Mouse (Mus musculus) neural tube, embryonic 12.5 days (tissue): Measurements from ENCODE around the gene Klhl10. TPM values are rescaled to one million over a fixed set of nuclear protein-coding genes. Genes with fewer than 3 reads are reported as not detected.

Experiments used
- ATAC-seq: fragments of 200-750 bp; cut with Nextera tagmentation; 2 replicates; pipeline ENCODE4 v1.8.0; 2017; ENCODE audit warnings: low read depth, mild to moderate bottlenecking, moderate TSS enrichment, moderate library complexity; ENCODE audit not compliant: low FRiP score
- H3K27ac ChIP-seq: fragments of 300-500 bp; sonication (generic); 2 replicates; pipeline ENCODE4 v1.5.1; 2016
- H3K27me3 ChIP-seq: fragments of 300-500 bp; sonication (generic); replicated peaks from 2 replicates; pipeline ENCODE4 v1.6.1; 2016; ENCODE audit warnings: mild to moderate bottlenecking
- H3K36me3 ChIP-seq: fragments of 300-500 bp; sonication (generic); 2 replicates; pipeline ENCODE4 v1.6.1; 2016; ENCODE audit warnings: mild to moderate bottlenecking
- H3K4me1 ChIP-seq: fragments of 300-500 bp; sonication (generic); 2 replicates; pipeline ENCODE4 v1.6.1; 2016
- H3K4me2 ChIP-seq: fragments of 300-500 bp; sonication (generic); replicated peaks from 2 replicates; pipeline ENCODE4 v1.6.1; 2016; ENCODE audit warnings: mild to moderate bottlenecking
- H3K4me3 ChIP-seq: fragments of 300-500 bp; sonication (generic); 2 replicates; pipeline ENCODE4 v1.5.1; 2016
- H3K9ac ChIP-seq: fragments of 300-500 bp; sonication (generic); 2 replicates; pipeline ENCODE4 v1.6.1; 2016; ENCODE audit warnings: mild to moderate bottlenecking
- H3K9me3 ChIP-seq: fragments of 300-500 bp; sonication (generic); 2 replicates; pipeline ENCODE4 v1.6.1; 2016; ENCODE audit warnings: mild to moderate bottlenecking
- WGBS: fragments of 180-500 bp; shearing (Covaris S2); methylation state at CpG from one replicate; pipeline ENCODE4 v1.1.7; 2016; 5-methylcytosine and 5-hydroxymethylcytosine counted together
- polyA plus RNA-seq: library from polyadenylated mRNA; unstranded; fragments of >200 nt; fragmentation: Nextera tagmentation; extraction: Ambion mirVana; gene quantifications from 2 replicates; pipeline ENCODE4 v1.2.1, GENCODE M21; 2016

Gene Klhl10
- 0.76 and 1.1 TPM in 2 replicates for polyA plus RNA-seq

DNA sequence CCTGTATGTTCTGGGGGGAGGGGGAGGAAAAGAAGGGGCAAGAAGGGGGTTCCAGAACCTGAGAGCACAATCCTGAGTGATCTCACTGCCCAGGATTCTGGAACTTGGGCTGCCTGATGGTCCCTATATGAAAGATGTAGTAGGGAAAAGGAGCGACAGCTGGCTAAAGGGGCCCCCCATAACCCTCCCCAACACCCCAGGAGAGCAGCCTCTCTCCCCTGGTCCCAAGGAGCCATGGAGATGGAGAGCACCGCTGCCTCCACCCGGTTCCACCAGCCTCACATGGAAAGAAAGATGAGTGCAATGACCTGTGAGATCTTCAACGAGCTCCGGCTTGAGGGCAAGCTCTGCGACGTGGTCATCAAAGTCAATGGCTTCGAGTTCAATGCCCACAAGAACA, at the start of gene Klhl10, which contains the start of gene Nt5c3b:
Gene Klhl10, plus strand, starts transcription at position 121 of the 400 bp plus-strand sequence.
Gene Nt5c3b, minus strand, starts transcription at position 12 of the 400 bp plus-strand sequence.
- peaks cover 12% of the 10 kb centered on the region for H3K4me1 ChIP-seq
- no peak for ATAC-seq
- H3K9me3 ChIP-seq = no peaks in the 10 kb centered on the region
- no peaks in the 10 kb centered on the region for H3K27me3 ChIP-seq
- H3K4me2 ChIP-seq = peak within 1 kb of the TSS; percentile 81
- H3K36me3 ChIP-seq = peaks cover 6% of the 10 kb centered on the region
- 89% methylated on average over 8 of the region's 8 CpGs for WGBS
- H3K4me3 ChIP-seq = peak within 1 kb of the TSS; percentile 72
- H3K9ac ChIP-seq = peak within 1 kb of the TSS; percentile 92
- H3K27ac ChIP-seq = no peak within 1 kb of the TSS

DNA sequence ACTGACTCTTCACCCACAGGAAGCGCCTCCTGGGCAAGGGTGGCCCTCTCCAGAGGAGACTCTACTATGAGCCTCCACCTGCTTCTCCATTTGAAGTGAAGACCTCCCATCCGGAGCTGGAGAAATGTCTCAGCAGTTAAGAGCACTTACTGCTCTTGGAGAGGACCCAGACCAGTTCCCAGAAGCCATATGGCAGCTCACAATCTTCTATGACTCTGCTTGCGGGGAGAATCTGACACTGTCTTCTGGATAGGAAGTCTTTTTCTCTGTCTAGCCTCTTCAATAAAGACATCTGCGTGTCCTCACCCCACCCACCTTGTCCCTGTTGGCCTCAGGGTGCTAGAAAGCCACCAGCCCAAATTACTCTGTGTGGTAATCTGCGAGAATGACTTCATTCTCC, 48.8 kb upstream of the Klhl10 start:
- H3K4me3 ChIP-seq = no peak overlapping the region
- no peak for ATAC-seq
- H3K36me3 ChIP-seq = no peaks in the 10 kb centered on the region
- 79% methylated on average over 5 of the region's 5 CpGs for WGBS
- no peaks in the 10 kb centered on the region for H3K9me3 ChIP-seq
- H3K4me2 ChIP-seq = no peak overlapping the region
- peaks cover 44% of the 10 kb centered on the region for H3K4me1 ChIP-seq
- H3K27ac ChIP-seq = no peak overlapping the region
- H3K27me3 ChIP-seq = peaks cover 25% of the 10 kb centered on the region
- no peak overlapping the region for H3K9ac ChIP-seq

DNA sequence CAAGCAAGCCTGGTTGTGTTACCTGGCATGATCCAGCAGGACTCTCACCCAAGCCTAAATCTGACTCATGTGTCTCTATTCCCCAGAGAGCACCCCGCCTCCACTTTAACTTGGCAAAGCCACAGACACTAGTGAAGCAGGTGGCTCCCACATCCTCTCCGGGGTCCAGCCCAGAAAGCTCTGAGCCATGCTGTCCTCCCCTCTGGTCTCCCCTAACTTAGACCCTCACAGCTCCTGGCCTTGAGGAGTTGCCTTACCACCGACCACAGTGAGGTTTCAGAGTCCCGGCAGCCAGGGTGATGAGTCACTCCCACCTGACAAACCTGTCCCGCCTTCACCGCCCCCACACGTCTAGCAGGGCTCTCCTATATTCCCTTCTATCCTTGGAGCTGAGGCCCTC, 48.0 kb upstream of the Klhl10 start:
- peaks cover 38% of the 10 kb centered on the region for H3K4me1 ChIP-seq
- peaks cover 25% of the 10 kb centered on the region for H3K27me3 ChIP-seq
- no peak for ATAC-seq
- H3K36me3 ChIP-seq = no peaks in the 10 kb centered on the region
- no peaks in the 10 kb centered on the region for H3K9me3 ChIP-seq
- H3K27ac ChIP-seq = no peak overlapping the region
- 78% methylated on average over 7 of the region's 7 CpGs for WGBS
- no peak overlapping the region for H3K4me2 ChIP-seq
- H3K4me3 ChIP-seq = no peak overlapping the region
- H3K9ac ChIP-seq = no peak overlapping the region

DNA sequence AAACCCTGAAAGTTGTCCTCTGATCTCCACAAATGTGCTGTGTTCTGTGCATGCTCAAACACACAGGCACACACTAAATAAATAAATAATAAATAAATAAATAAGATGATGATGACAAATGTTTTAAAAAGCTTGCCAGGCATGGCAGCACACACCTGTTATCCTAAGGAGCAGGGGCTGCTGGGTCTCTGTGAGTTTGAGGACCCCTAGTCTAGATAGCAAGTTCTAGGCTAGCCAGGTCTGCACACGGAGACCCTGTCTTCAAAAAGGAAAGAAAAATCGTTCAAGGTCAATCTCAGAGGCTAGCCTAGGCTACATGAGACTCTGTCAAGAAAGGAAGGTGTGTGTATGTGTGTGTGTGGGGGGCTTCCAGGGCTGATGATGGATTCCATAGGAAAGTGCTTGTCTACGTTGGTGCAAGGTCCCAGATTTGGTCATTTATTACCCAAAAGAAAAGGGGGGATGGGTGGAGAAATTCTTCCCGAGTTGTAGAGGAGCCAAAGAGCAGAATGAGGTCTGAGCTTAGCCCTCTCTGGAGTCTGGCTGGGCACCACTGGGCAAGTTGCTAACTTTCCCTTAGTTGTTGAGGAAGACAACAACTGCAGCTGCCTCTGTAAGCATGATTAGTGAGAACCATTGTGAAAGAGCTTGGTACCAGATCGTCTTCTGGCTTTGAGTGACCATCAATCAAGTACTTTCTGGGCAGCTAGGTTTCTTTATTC, 47.2 kb upstream of the Klhl10 start:
- Histone ChIP-seq H3K4me1 (peaks cover 38% of the 10 kb centered on the region), H3K4me3 (no peak overlapping the region), H3K4me2 (peak overlapping the region; percentile 67), H3K36me3 (no peaks in the 10 kb centered on the region), H3K27ac (no peak overlapping the region), H3K27me3 (peaks cover 25% of the 10 kb centered on the region), H3K9me3 (no peaks in the 10 kb centered on the region), H3K9ac (no peak overlapping the region)
- 61% methylated on average over 5 of the region's 5 CpGs for WGBS
- no peak for ATAC-seq

GRCm38 (mm10) chr11:100395200-100395599, 46.5 kb upstream of the Klhl10 start:
- H3K4me1 ChIP-seq = peaks cover 31% of the 10 kb centered on the region
- no peak overlapping the region for H3K27ac ChIP-seq
- no peak for ATAC-seq
- 40% methylated on average over 11 of the region's 11 CpGs for WGBS
- no peak overlapping the region for H3K9ac ChIP-seq
- H3K4me3 ChIP-seq = peak overlapping the region; percentile 60; the same call in 1 of the 2 replicates
- H3K9me3 ChIP-seq = no peaks in the 10 kb centered on the region
- H3K4me2 ChIP-seq = peak overlapping the region; percentile 67
- peaks cover 25% of the 10 kb centered on the region for H3K27me3 ChIP-seq
- no peaks in the 10 kb centered on the region for H3K36me3 ChIP-seq

DNA sequence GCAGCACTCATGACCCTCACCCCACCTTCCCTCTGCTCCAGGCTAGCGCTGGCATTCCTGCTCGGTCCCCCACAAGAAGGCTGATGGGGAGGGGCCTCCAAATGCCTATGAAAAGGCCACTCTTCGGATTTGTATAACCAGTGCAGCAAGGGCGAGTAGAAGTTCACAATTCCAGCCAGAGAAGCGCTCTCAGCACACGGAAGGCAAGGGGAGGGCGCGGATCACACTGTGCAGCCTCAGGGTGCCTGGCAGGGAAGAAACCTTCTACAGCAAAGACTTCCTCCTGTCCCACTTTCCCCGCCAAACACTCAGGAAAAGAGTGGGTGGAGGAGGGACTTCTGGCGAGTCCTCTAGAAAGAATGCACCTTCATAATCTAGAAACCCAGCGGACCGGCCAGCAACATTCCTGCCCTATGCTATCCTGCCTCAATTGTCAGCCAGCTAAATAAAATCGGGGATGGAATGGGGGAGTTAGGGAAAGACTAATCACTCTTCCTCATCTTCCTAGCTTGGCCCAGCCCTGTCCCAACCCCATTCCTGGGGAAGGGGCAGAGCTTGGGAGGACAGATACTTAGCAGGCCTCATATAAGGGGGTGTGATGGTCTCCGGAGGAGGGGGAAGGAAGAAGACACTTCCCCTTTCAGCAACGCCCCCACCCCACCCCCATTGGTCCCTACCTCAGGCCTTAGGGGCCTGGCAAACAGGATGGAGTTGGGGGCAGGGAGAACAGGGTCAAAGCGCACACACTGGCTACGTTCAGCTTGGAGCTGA, 45.7 kb upstream of the Klhl10 start:
- H3K4me1 ChIP-seq = peaks cover 27% of the 10 kb centered on the region
- no peak overlapping the region for H3K9ac ChIP-seq
- ATAC-seq = no peak
- peak overlapping the region; percentile 60 for H3K4me3 ChIP-seq
- no peaks in the 10 kb centered on the region for H3K36me3 ChIP-seq
- peak overlapping the region; percentile 67 for H3K4me2 ChIP-seq
- WGBS = 37% methylated on average over 17 of the region's 17 CpGs
- H3K9me3 ChIP-seq = no peaks in the 10 kb centered on the region
- peaks cover 25% of the 10 kb centered on the region for H3K27me3 ChIP-seq
- H3K27ac ChIP-seq = no peak overlapping the region

- ATAC-seq = no peak
- peak overlapping the region; percentile 60 for H3K4me3 ChIP-seq
- peak overlapping the region; percentile 67 for H3K4me2 ChIP-seq
- H3K4me1 ChIP-seq = peaks cover 24% of the 10 kb centered on the region
- 3% methylated on average over 42 of the region's 42 CpGs for WGBS
- H3K9ac ChIP-seq = peak overlapping the region; percentile 78
- H3K27me3 ChIP-seq = peaks cover 25% of the 10 kb centered on the region
- no peaks in the 10 kb centered on the region for H3K9me3 ChIP-seq
- H3K27ac ChIP-seq = no peak overlapping the region
- no peaks in the 10 kb centered on the region for H3K36me3 ChIP-seq
Observed at GRCm38 (mm10) chr11:100396886-100397599, 44.7 kb upstream of the Klhl10 start.

- peak within 1 kb of the TSS; percentile 78 for H3K9ac ChIP-seq
- H3K27ac ChIP-seq = no peak within 1 kb of the TSS
- peak within 1 kb of the TSS; percentile 67 for H3K4me2 ChIP-seq
- peaks cover 22% of the 10 kb centered on the region for H3K4me1 ChIP-seq
- WGBS = 2% methylated on average over 37 of the region's 37 CpGs
- no peaks in the 10 kb centered on the region for H3K9me3 ChIP-seq
- ATAC-seq = peak; percentile 99
- no peaks in the 10 kb centered on the region for H3K36me3 ChIP-seq
- peak within 1 kb of the TSS; percentile 60 for H3K4me3 ChIP-seq
- peaks cover 25% of the 10 kb centered on the region for H3K27me3 ChIP-seq
Observed at GRCm38 (mm10) chr11:100397600-100398389, 43.9 kb upstream of the Klhl10 start, which contains the start of gene Jup. TSS of gene Jup (minus strand) at chr11:100397763.

- H3K27me3 ChIP-seq = peaks cover 25% of the 10 kb centered on the region
- WGBS = 94% methylated on average over 7 of the region's 7 CpGs
- H3K4me2 ChIP-seq = no peak overlapping the region
- no peak overlapping the region for H3K4me3 ChIP-seq
- no peak overlapping the region for H3K27ac ChIP-seq
- no peaks in the 10 kb centered on the region for H3K36me3 ChIP-seq
- H3K4me1 ChIP-seq = peaks cover 26% of the 10 kb centered on the region
- no peak for ATAC-seq
- no peak overlapping the region for H3K9ac ChIP-seq
- no peaks in the 10 kb centered on the region for H3K9me3 ChIP-seq
Observed at GRCm38 (mm10) chr11:100398517-100398916, 43.2 kb upstream of the Klhl10 start.

- H3K9me3 ChIP-seq = no peaks in the 10 kb centered on the region
- no peak overlapping the region for H3K9ac ChIP-seq
- ATAC-seq = no peak
- 79% methylated on average over 9 of the region's 9 CpGs for WGBS
- H3K4me1 ChIP-seq = peaks cover 27% of the 10 kb centered on the region
- no peak overlapping the region for H3K4me3 ChIP-seq
- no peak overlapping the region for H3K4me2 ChIP-seq
- H3K36me3 ChIP-seq = no peaks in the 10 kb centered on the region
- H3K27ac ChIP-seq = no peak overlapping the region
- H3K27me3 ChIP-seq = peaks cover 25% of the 10 kb centered on the region
Observed at GRCm38 (mm10) chr11:100399320-100399719, 42.4 kb upstream of the Klhl10 start.

- peaks cover 27% of the 10 kb centered on the region for H3K4me1 ChIP-seq
Observed at GRCm38 (mm10) chr11:100399727-100400538, 41.8 kb upstream of the Klhl10 start.

More at GRCm38 (mm10) chr11:100399727-100400538, 41.8 kb upstream of the Klhl10 start:
- H3K9ac ChIP-seq = no peak overlapping the region
- no peak for ATAC-seq
- no peak overlapping the region for H3K4me3 ChIP-seq
- no peaks in the 10 kb centered on the region for H3K36me3 ChIP-seq
- peaks cover 22% of the 10 kb centered on the region for H3K27me3 ChIP-seq
- WGBS = 83% methylated on average over 12 of the region's 12 CpGs
- no peak overlapping the region for H3K4me2 ChIP-seq
- no peaks in the 10 kb centered on the region for H3K9me3 ChIP-seq
- H3K27ac ChIP-seq = no peak overlapping the region
